Mouse (Mus musculus): Measurements from ENCODE around the gene Ecel1. TPM values are rescaled to one million over a fixed set of nuclear protein-coding genes. Genes with fewer than 3 reads are reported as not detected.

Ecel1 gene
- polyA plus RNA-seq, 1 experiment from 2014 or later, result 0.64 TPM

GRCm38 (mm10) chr1:87198119-87199065 lies 42.1 kb upstream of the Ecel1 start:
- H3K9me3 ChIP-seq (ENCODE audit: control insufficient read depth), result no peaks in the 10 kb centered on the region
- no peak for TF ChIP-seq CTCF (IDR thresholded peaks at IDR 0.05; ENCODE audit: low read depth)
- H3K27me3 ChIP-seq (replicated peaks; ENCODE audit: control insufficient read depth, insufficient read depth, low read length), result no peaks in the 10 kb centered on the region
- H3K36me3 ChIP-seq (ENCODE audit: control insufficient read depth, insufficient read depth), result no peaks in the 10 kb centered on the region
- 64% methylated on average over 12 of the region's 12 CpGs for WGBS
- no peak overlapping the region for H3K4me3 ChIP-seq (ENCODE audit: low read depth, low read length)
- no peak overlapping the region for H3K27ac ChIP-seq (ENCODE audit: low read depth, low read length)
- peak; percentile 56 for ATAC-seq
- H3K9ac ChIP-seq (ENCODE audit: low read depth, low read length), result no peak overlapping the region
- H3K4me1 ChIP-seq (replicated peaks; ENCODE audit: control insufficient read depth, insufficient read depth, low read length), result no peaks in the 10 kb centered on the region
- H3K4me2 ChIP-seq (replicated peaks; ENCODE audit: low read depth), result no peak overlapping the region

DNA sequence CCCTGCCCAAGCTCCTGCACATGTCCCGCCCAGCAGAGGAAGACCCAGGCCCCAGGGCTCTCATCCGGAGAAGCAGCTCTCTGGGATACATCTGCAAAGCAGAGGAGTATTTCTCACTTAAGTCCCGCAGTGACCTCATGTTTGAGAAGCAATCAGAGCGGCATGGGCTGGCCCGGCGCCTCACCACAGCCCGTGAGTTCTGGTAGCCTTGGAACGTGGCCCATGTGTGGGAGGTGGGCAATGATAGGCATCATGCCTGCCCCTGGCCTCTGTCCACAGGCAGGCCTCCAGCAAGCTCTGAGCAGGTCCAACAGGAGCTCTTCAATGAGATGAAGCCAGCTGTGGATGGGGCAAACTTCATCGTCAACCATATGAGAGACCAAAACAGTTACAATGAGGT lies 41.0 kb upstream of the Ecel1 start:
- Histone ChIP-seq H3K27ac (ENCODE audit: low read depth, low read length) (no peak overlapping the region), H3K36me3 (ENCODE audit: control insufficient read depth, insufficient read depth) (no peaks in the 10 kb centered on the region), H3K9me3 (ENCODE audit: control insufficient read depth) (no peaks in the 10 kb centered on the region), H3K4me2 (replicated peaks; ENCODE audit: low read depth) (no peak overlapping the region), H3K27me3 (replicated peaks; ENCODE audit: control insufficient read depth, insufficient read depth, low read length) (no peaks in the 10 kb centered on the region), H3K9ac (ENCODE audit: low read depth, low read length) (no peak overlapping the region), H3K4me3 (ENCODE audit: low read depth, low read length) (no peak overlapping the region), H3K4me1 (replicated peaks; ENCODE audit: control insufficient read depth, insufficient read depth, low read length) (no peaks in the 10 kb centered on the region)
- WGBS, result 76% methylated on average over 9 of the region's 9 CpGs
- no peak for TF ChIP-seq CTCF (IDR thresholded peaks at IDR 0.05; ENCODE audit: low read depth)
- no peak for ATAC-seq

DNA sequence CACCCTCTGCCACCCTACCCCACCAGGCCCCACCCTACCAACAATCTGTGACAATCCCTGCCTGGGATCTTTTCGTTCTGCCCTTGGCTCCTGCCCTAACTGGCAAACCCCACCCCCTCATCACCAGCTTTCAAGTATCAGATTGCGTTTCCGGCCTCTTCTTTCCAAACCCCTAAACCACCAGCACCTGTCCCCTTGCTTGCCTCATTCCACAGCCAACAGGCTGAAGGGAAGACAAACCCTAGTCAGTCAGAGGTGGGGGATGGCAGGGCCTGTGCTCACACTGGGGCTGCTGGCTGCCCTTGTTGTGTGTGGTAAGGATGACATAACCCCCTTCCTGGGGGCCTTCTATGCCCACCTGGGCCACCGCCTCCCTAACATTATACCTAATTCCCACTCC lies 34.1 kb upstream of the Ecel1 start, which contains the start of gene Chrnd:
Gene Chrnd, plus strand, starts transcription at position 179 of the 400 bp plus-strand sequence.
- no peak for ATAC-seq
- WGBS, result 35% methylated on average over 4 of the region's 4 CpGs
- peaks cover 25% of the 10 kb centered on the region for H3K27me3 ChIP-seq (replicated peaks; ENCODE audit: control insufficient read depth, insufficient read depth, low read length)

GRCm38 (mm10) chr1:87187037-87187355 lies 30.7 kb upstream of the Ecel1 start:
- Histone ChIP-seq H3K36me3 (ENCODE audit: control insufficient read depth, insufficient read depth) (no peaks in the 10 kb centered on the region), H3K9ac (ENCODE audit: low read depth, low read length) (0 out of 2 replicates have a peak overlapping the region, but pooled peaks have one; percentile 17), H3K4me3 (ENCODE audit: low read depth, low read length) (peak overlapping the region; percentile 51), H3K4me1 (replicated peaks; ENCODE audit: control insufficient read depth, insufficient read depth, low read length) (no peaks in the 10 kb centered on the region; the same call in 1 of the 2 replicates), H3K9me3 (ENCODE audit: control insufficient read depth) (no peaks in the 10 kb centered on the region), H3K27me3 (replicated peaks; ENCODE audit: control insufficient read depth, insufficient read depth, low read length) (peaks cover 55% of the 10 kb centered on the region), H3K27ac (ENCODE audit: low read depth, low read length) (no peak overlapping the region), H3K4me2 (replicated peaks; ENCODE audit: low read depth) (peak overlapping the region; percentile 98)
- TF ChIP-seq CTCF (IDR thresholded peaks at IDR 0.05; ENCODE audit: low read depth), result peak; percentile 90
- WGBS, result 0% methylated on average over 15 of the region's 15 CpGs
- ATAC-seq, result 0 out of 2 replicates have a peak, but pooled peaks have one; percentile 14

More for the DNA sequence above, 34.1 kb upstream of the Ecel1 start, which contains the start of gene Chrnd:
- H3K27ac ChIP-seq (ENCODE audit: low read depth, low read length), result no peak within 1 kb of the TSS
- no peaks in the 10 kb centered on the region; the same call in 1 of the 2 replicates for H3K4me1 ChIP-seq (replicated peaks; ENCODE audit: control insufficient read depth, insufficient read depth, low read length)
- H3K9ac ChIP-seq (ENCODE audit: low read depth, low read length), result no peak within 1 kb of the TSS
- H3K4me2 ChIP-seq (replicated peaks; ENCODE audit: low read depth), result no peak within 1 kb of the TSS
- no peak for TF ChIP-seq CTCF (IDR thresholded peaks at IDR 0.05; ENCODE audit: low read depth)
- H3K4me3 ChIP-seq (ENCODE audit: low read depth, low read length), result no peak within 1 kb of the TSS
- H3K9me3 ChIP-seq (ENCODE audit: control insufficient read depth), result no peaks in the 10 kb centered on the region
- no peaks in the 10 kb centered on the region for H3K36me3 ChIP-seq (ENCODE audit: control insufficient read depth, insufficient read depth)

DNA sequence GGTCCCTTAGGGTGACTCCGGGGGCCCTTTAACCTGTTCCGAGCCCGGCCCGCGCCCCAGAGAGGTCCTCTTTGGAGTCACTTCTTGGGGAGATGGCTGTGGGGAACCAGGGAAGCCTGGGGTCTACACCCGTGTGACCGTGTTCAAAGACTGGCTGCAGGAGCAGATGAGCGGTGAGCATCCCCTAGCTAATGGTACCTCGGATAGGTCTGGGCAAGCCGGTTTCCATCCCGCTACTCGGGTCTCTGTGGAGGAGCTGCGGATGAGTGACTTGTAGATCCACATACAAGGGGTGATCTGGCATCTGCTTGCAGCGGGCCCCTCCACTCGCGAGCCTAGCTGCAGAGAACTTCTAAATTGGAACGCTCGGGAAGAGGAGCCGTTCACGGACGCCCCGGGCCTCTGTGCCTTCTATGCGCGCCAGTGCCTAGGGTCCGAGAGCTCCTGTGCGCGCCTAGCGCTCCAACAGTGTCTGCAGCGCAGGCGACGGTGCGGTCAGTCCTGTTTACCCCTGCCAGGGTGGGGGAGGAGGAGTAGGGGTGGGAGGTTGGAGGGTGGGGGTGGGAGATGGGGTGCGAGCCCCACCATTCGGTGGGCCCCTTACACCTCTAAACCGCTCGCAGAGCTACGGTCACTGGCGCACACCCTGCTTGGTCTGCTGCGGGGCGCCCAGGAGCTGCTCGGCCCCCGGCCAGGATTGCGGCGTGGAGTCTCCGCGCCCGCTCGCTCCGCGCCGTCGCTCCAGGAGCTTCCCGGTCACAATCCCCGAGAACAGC lies 30.1 kb upstream of the Ecel1 start:
- Histone ChIP-seq H3K36me3 (ENCODE audit: control insufficient read depth, insufficient read depth) (no peaks in the 10 kb centered on the region), H3K4me1 (replicated peaks; ENCODE audit: control insufficient read depth, insufficient read depth, low read length) (no peaks in the 10 kb centered on the region; the same call in 1 of the 2 replicates), H3K9ac (ENCODE audit: low read depth, low read length) (0 out of 2 replicates have a peak overlapping the region, but pooled peaks have one; percentile 17), H3K4me3 (ENCODE audit: low read depth, low read length) (peak overlapping the region; percentile 51), H3K27ac (ENCODE audit: low read depth, low read length) (no peak overlapping the region), H3K4me2 (replicated peaks; ENCODE audit: low read depth) (peak overlapping the region; percentile 98), H3K9me3 (ENCODE audit: control insufficient read depth) (no peaks in the 10 kb centered on the region), H3K27me3 (replicated peaks; ENCODE audit: control insufficient read depth, insufficient read depth, low read length) (peaks cover 55% of the 10 kb centered on the region)
- 3% methylated on average over 54 of the region's 54 CpGs for WGBS
- no peak for TF ChIP-seq CTCF (IDR thresholded peaks at IDR 0.05; ENCODE audit: low read depth)
- 0 out of 2 replicates have a peak, but pooled peaks have one; percentile 16 for ATAC-seq

DNA sequence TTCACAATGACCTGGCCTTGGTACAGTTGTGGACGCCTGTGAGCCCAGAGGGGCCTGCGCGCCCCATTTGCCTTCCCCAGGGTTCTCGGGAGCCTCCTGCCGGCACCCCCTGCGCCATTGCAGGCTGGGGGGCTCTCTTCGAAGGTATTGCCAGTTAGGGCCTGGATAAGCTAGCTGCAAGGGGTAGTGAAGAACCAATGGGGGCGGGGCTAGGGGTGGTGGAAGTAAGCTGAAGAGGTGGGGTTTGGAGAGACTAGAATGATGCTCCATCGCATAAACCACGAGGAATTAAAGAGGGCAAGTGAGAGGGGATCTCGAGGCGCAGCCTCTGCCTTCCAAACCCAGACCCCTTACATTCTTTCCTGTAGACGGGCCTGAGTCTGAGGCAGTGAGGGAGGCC lies 29.2 kb upstream of the Ecel1 start:
- no peaks in the 10 kb centered on the region for H3K36me3 ChIP-seq (ENCODE audit: control insufficient read depth, insufficient read depth)
- no peak overlapping the region for H3K4me3 ChIP-seq (ENCODE audit: low read depth, low read length)
- H3K9ac ChIP-seq (ENCODE audit: low read depth, low read length), result no peak overlapping the region
- 20% methylated on average over 13 of the region's 13 CpGs for WGBS
- H3K9me3 ChIP-seq (ENCODE audit: control insufficient read depth), result no peaks in the 10 kb centered on the region
- H3K27ac ChIP-seq (ENCODE audit: low read depth, low read length), result no peak overlapping the region
- H3K4me2 ChIP-seq (replicated peaks; ENCODE audit: low read depth), result no peak overlapping the region
- no peak for TF ChIP-seq CTCF (IDR thresholded peaks at IDR 0.05; ENCODE audit: low read depth)
- no peak for ATAC-seq
- H3K27me3 ChIP-seq (replicated peaks; ENCODE audit: control insufficient read depth, insufficient read depth, low read length), result peaks cover 55% of the 10 kb centered on the region
- H3K4me1 ChIP-seq (replicated peaks; ENCODE audit: control insufficient read depth, insufficient read depth, low read length), result no peaks in the 10 kb centered on the region; the same call in 1 of the 2 replicates

Data from intestine, postnatal 0 days (tissue).